Mouse (Mus musculus) CD4-positive, CD25-positive, alpha-beta regulatory T cell, adult 4 months (primary cell): Measurements from ENCODE around the gene Vmn1r61. TPM values are rescaled to one million over a fixed set of nuclear protein-coding genes. Genes with fewer than 3 reads are reported as not detected.

Experiments
- ATAC-seq: one replicate; pipeline ENCODE4 v1.8.0; 2017
- polyA plus RNA-seq, 2 experiments: library from polyadenylated mRNA; unstranded; fragments of 100-300 nt; shearing (Covaris generic); gene quantifications; one replicate each; pipeline ENCODE4 v1.2.1; 2017

Vmn1r61 gene
- under 1 TPM in 1 of 2 experiments, not detected in 1; 0.15 TPM for polyA plus RNA-seq

- ATAC-seq: no peak
These were observed at the start of gene Vmn1r61 for GRCm38 (mm10) chr7:5613195-5613594. Vmn1r61 (minus strand) TSS chr7:5613295.

Other genes starting within 250 kb of the Vmn1r61 start
- gene Vmn1r58, start 199.9 kb downstream of the Vmn1r61 start, polyA plus RNA-seq: under 1 TPM in 1 of 2 experiments, not detected in 1; 0.11 TPM
- gene Vmn1r59, start 156.5 kb downstream of the Vmn1r61 start, polyA plus RNA-seq: under 1 TPM in 1 of 2 experiments, not detected in 1; 0.42 TPM
- gene Vmn2r28, start 119.3 kb downstream of the Vmn1r61 start, polyA plus RNA-seq: not detected
- under 1 TPM in 1 of 2 experiments, not detected in 1; 0.07 TPM for gene Vmn1r60, start 66.0 kb downstream of the Vmn1r61 start, polyA plus RNA-seq
- gene Vmn1r62, start 60.3 kb upstream of the Vmn1r61 start, polyA plus RNA-seq: not detected
- gene Vmn1r63, start 192.2 kb upstream of the Vmn1r61 start, polyA plus RNA-seq: not detected